Mouse (Mus musculus) spleen, postnatal 36 days (tissue): Measurements from ENCODE around the gene Fam117a.

ENCODE experiments used
- DNase-seq, 2 experiments: peaks; one replicate each; pipeline ENCODE4 v3.0.0; 2022; ENCODE audit warnings: low spot score in 2 of 2, mixed read lengths in 1 of 2

Fam117a gene

GRCm38 (mm10) chr11:95365596-95365995, 28.8 kb downstream of the Fam117a start:
- DNase-seq: peak in 1 of 2 experiments; percentile 46

- DNase-seq: no peak
Observed at GRCm38 (mm10) chr11:95366280-95366897, 29.6 kb downstream of the Fam117a start.

GRCm38 (mm10) chr11:95367011-95367735, 30.4 kb downstream of the Fam117a start:
- peak in 1 of 2 experiments; percentile 29 for DNase-seq

GRCm38 (mm10) chr11:95368231-95368823, 31.5 kb downstream of the Fam117a start:
- no peak for DNase-seq

GRCm38 (mm10) chr11:95368871-95369270, 32.1 kb downstream of the Fam117a start:
- no peak for DNase-seq

GRCm38 (mm10) chr11:95369964-95370890, 33.4 kb downstream of the Fam117a start:
- DNase-seq: peak in 1 of 2 experiments; percentile 17

GRCm38 (mm10) chr11:95371182-95371581, 34.4 kb downstream of the Fam117a start:
- DNase-seq: no peak

- DNase-seq: no peak
Observed at GRCm38 (mm10) chr11:95378926-95379325, 42.1 kb downstream of the Fam117a start.

GRCm38 (mm10) chr11:95379552-95379951, 42.7 kb downstream of the Fam117a start:
- no peak for DNase-seq

- DNase-seq: no peak
Observed at GRCm38 (mm10) chr11:95380711-95381110, 43.9 kb downstream of the Fam117a start.

- no peak for DNase-seq
Observed at GRCm38 (mm10) chr11:95381146-95381545, 44.3 kb downstream of the Fam117a start.

- DNase-seq: no peak
Observed at GRCm38 (mm10) chr11:95383331-95383986, 46.6 kb downstream of the Fam117a start.

GRCm38 (mm10) chr11:95384004-95384318, 47.1 kb downstream of the Fam117a start:
- no peak for DNase-seq

GRCm38 (mm10) chr11:95384319-95384972, 47.6 kb downstream of the Fam117a start, which contains the start of gene Slc35b1:
Gene Slc35b1, plus strand, starts transcription at chr11:95384692.
- DNase-seq: peak; percentile 95 to 96

GRCm38 (mm10) chr11:95384973-95385320, 48.1 kb downstream of the Fam117a start:
- DNase-seq: no peak

GRCm38 (mm10) chr11:95387354-95387753, 50.5 kb downstream of the Fam117a start:
- DNase-seq: no peak

- DNase-seq: no peak
Observed at GRCm38 (mm10) chr11:95389006-95389405, 52.2 kb downstream of the Fam117a start.

- no peak for DNase-seq
Observed at GRCm38 (mm10) chr11:95390420-95390819, 53.6 kb downstream of the Fam117a start.

- DNase-seq: no peak
Observed at GRCm38 (mm10) chr11:95391201-95391600, 54.4 kb downstream of the Fam117a start.

GRCm38 (mm10) chr11:95391743-95392142, 54.9 kb downstream of the Fam117a start:
- no peak for DNase-seq

GRCm38 (mm10) chr11:95392223-95392667, 55.4 kb downstream of the Fam117a start:
- DNase-seq: no peak
